Mouse (Mus musculus) central nervous system, embryonic 11.5 days (tissue): ENCODE data around the gene AC153137.1. TPM values are rescaled to one million over a fixed set of nuclear protein-coding genes. Genes with fewer than 3 reads are reported as not detected.

ENCODE experiments used
- polyA plus RNA-seq: library from polyadenylated mRNA; depleted of rRNA; stranded (reverse); fragments of >200 nt; gene quantifications from 2 replicates; pipeline ENCODE4 v1.2.3, GENCODE M21; 2012; rRNA removed

The AC153137.1 gene
- not detected in 2 replicates for polyA plus RNA-seq

GRCm38 (mm10) chr1:30977868-30978267 lies at the start of gene AC153137.1:
AC153137.1 (minus strand) TSS chr1:30977968.

Other genes starting within 250 kb of the AC153137.1 start
- 45.4 and 59.7 TPM in 2 replicates for gene Phf3, start 104.0 kb downstream of the AC153137.1 start, polyA plus RNA-seq
- not detected in 2 replicates for gene Lgsn, start 198.4 kb upstream of the AC153137.1 start, polyA plus RNA-seq
- gene 4931428L18Rik, start 244.7 kb upstream of the AC153137.1 start, polyA plus RNA-seq: not detected in 2 replicates
- not detected in 2 replicates for gene Pih1d3, start 244.9 kb upstream of the AC153137.1 start, polyA plus RNA-seq